Mouse (Mus musculus) spleen, postnatal 14 days (tissue): ENCODE results near the gene Dpp7.

Experiments used
- DNase-seq, 2 experiments: peaks; one replicate each; pipeline ENCODE4 v3.0.0; 2021 to 2022; ENCODE audit warnings: low spot score in 2 of 2

Gene Dpp7

DNA sequence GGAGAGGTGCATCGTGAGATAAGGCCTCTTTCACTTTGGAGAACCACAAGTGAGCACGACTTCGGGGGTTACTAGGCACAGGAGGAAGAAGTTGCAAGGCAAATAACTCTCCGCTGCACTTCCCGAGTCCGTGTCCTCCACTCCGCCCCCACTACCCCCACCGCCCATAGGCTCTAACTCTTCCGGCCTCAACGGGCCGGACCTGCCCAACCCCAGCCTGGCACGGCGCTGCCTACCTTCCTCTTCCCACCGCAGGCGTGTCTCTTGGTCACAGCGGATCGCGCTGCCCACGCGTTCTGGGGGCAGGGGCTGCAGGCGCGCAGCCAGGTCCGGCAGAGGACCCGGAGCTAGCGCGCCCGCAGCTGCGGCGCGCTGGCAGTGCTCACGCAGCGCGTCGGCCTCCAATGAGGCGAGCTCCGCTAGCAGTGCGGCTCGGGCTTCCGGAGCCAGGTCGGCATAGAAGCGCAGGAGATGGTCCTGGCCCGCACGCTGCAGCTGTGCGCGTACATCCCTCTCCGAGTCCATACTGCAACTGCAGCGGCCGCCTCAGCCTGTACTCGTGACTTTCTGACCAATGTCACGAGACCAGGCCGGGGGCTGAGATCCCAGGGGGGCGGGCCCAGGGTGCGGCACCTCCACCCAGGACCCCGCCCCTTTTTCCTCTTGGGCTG, 9.1 kb upstream of the Dpp7 start, which contains the start of gene Uap1l1:
Gene Uap1l1, minus strand, starts transcription at position 592 of the 671 bp plus-strand sequence.
- peak; percentile 33 to 46 for DNase-seq

DNA sequence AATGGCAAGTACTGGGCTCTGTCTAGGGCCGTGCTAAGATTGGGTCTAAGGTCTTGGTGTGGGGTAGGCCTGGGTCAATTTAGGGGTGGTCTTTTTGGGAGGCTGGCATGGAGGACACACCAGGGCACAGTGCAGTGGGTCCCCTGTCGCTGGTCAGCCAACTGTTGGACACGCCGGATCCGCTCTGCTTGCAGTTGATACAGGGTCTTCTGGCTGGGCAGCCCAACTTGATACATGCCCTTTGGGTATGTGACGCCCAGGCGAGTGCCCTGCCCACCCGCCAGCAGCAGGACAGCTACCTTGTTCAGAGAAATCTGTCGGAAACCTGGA, 8.6 kb upstream of the Dpp7 start:
- no peak for DNase-seq

DNA sequence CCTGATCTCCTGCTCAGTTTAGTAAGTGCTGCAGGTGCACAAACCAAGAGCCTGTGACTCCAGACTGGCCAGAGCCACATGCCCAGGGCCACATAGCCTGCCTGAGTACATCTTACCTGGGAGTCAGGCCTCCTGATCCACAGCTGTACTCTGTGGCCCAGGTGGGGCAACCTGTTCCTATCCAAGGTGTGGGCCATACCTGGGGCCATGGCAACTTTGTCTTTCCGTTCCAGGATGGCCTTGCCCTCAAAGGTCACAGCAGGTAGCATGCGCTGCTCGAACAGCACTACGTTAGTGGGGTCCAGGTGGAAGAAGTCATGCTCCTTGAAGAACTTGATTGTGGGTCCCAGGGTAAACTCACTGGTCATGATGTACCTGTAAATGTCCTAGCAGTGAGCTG, 8.2 kb upstream of the Dpp7 start:
- DNase-seq: no peak

DNA sequence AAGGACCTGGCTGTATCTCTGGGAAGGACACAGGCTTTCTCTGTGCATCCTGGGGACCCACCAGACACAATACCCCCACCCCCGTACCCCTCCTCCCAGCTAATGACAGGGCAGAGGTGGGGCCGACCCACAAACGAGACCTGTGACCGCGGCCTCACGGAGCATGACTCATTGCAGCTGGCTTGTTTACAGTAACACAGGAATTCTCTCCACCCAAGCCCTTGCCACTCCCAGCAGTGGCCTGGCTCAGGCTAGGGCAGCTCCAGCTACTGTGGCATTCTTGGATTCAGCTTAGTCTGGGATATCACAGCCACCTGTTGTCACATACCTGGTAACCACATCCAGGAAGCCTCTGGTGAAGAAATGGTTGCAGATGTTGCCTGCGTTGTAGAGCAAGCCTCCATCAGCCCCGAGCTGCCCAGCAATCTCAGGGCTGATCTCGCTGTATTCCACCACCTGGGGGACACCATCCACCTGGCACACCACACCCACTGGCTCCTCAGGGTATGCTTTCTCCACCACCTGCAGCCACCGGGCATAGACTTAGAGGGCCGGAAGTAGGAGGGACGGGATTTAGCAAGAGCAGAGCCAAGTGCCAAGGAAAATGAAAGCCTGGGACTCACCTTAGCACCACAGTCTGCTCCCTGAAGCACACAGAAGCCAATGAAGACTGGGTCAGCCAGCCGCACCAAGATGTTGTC, 7.5 kb upstream of the Dpp7 start:
- no peak for DNase-seq

DNA sequence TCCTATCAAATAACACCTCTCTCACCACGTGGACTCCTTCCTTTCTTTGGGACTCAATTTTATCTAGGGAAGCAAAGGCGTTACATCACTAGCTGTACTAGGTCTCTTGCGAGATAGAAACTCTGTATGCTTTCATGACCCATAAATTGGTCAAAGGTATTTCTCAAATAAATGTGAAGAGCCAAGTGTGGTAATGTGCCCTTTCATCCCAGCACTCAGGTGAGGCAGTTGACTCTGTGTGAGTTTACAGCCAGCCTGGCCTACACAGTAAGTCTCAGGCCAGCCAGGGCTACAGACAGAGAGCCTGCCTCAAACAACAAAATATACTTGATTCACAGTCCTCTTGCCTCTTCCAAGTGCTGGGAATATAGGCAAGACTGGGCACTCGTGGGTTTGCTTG, 3.7 kb upstream of the Dpp7 start:
- no peak for DNase-seq

DNA sequence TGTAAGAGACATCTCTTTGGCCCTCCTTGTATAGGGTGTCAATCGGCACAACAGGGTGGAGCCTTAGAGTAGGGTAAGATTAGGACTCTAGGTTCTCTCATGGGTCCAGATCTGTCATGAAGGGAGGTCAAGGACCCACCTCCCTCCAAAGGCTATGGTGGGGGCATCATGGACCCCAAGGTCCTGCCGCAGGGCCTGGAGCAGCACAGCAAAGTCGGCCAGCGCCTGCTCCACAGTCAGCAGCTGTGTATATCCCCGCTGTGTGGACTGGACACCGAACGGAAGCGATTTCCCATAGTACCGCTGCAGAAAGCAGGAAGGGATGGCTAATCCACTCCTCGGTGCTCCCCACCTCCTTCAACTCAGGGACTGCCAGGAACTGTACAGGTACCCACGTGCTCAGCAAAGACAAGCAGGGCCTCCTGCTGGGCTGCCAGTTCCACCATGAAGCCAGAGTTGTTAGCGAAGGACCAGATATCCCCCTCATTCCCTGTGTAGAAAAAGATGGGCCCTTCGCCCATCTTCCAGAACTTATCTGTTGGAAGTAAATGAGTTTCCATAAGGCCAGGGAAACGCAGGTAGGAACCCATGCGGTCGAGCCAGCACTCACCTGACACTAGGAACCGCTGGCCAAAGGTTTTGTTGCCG, 616 bp downstream of the Dpp7 start:
- DNase-seq: no peak

DNA sequence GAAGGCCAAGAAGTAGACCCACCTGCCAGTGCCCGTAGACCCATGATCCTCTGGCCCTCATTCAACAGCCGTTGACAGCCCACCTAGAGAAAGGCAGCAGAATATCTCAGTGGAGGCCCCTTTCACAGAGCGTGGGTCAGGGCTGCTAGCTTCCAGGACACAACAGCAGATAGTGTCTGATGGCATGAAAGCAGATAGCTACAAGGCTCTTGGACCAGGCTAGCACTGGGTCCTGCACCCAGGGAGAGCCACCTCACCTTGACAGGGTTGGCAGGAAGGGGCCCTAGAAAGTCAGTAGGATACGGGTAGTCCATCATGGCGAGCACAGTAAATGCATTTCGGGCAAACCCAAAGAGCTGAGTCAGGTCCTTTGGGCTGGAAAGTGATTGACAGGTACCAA, 1.9 kb downstream of the Dpp7 start:
- no peak for DNase-seq

DNA sequence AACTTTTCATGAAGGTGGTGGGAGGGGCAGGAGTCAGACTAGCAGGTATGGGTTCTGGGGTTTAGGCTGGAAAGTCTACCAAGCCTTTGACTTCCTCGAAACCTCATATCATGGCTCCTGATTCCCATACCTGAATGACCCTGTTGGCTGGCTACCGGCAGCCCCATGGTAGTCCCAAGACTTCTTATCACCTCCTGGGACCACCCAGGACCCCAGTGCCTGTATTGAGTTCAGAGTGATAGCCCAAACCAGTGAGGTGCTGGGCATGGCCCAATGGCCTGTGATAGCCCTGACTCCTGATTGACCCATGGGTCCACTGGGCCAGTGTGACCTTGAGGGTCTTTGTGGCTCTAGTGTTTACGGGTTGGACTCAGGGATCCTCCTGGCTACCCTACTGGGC, 5.5 kb downstream of the Dpp7 start:
- no peak for DNase-seq

DNA sequence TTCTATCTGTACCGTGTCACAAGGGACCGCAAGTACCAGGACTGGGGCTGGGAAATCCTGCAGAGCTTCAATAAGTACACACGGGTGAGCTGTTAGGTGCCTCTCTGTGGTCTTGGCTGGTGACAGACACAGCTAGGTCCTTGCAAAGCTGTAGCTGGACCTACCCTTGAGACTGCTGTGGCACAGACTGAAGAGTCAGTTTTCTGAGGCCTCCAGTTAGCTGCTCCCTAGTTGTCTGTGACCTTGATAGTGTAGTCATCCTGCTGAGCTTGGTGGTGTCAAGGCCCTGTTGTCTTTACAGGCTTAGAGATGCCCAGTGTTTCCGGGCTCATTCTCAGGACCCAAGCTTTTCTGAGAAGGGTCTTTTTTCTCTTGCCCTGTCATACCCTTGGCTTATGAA, 6.7 kb downstream of the Dpp7 start:
- DNase-seq: no peak

DNA sequence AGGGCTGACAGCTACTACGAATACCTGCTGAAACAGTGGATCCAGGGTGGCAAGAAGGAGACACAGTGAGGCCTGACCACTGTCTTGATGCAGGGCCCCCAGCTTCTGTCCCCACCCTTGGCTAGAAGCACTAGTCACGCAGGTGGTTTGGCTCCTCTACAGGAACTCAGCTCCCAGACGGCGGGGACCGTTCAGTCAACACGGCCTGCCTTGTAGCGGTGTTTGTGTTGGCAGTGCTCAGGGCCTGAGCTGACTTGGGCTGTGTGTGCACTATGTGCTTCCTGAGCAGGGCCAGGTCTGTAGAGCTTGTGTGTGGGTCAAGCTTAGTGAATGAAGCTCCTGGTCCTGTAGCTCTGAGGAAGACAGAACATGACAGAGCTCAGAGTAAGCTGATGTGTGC, 8.0 kb downstream of the Dpp7 start:
- DNase-seq: no peak

DNA sequence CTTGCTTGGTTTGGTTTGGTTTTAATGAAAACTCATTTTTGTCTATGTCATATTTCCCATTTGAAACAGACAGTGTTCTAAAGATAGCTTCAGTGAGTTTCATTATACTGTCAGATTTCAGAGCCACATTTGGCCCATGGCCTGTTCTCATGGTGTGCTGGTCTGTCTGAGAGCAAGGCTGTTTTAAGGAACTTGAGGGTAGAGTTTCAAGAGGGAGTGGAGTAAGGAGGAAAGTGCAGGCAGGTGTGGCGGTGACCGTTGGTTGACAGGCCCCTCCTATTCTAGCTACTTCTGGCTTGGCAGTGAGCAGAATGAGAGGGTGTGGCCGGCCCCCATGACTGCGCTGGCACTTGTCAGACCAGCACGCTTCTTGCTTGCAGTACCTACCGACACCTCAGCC, 17.9 kb downstream of the Dpp7 start:
- no peak for DNase-seq

DNA sequence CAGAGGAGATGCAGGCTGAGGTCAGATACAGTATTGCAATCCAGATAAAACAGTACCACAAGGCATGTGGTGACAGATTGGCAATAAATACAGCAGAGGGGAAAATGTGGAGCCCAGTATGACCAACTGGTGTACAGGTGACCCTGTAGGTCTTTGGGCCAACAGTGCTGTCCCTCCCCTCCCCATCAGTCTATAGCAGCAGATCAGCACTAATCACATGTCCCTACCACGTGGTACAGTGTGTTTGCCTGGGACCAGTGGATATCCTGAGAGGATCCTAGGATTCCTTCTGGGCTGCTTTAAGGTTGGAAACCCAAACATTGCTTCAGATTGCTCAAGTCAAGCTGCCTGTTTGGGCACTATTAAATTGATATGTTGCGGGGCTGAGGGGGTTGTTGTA, 22.6 kb downstream of the Dpp7 start:
- DNase-seq: no peak

DNA sequence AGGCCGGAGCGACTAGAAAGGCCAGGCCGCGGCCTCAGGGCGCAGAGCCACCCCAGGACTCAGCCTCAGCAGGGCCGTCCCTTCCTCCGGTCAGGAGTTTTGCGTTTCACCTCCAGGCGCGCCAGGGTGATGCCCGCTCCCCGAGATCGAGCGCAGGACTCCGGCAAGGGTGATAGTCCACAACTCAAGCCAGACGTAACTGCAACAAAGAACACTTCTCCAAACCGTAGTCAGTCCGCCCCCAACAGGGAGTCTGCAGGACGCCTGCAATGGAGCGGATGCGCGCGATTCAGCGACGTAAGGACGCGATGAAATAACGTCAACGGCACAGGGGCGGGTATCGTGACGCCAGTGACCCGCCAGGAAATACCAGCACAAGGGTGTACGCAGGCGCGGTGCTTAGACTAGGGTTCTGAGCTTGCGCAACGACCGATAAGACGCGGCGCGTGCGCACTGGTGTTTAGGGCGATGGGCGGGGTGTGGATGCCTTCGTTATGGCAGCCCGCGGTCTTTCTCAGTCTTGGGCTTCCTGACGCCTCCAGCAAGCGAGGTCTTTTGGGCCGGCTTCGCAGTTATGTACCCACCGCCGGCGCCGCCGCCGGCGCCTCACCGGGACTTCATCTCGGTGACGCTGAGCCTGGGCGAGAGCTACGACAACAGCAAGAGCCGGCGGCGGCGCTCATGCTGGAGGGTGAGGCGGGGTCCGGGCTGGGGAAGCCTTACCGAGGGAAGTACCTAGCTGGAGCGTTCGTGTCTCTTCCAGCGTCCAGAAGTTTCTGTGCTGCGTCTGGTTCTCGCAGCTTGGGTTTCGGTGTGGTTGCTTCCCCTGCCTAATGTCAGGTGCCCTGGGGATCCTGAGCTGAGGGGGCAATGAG, 23.6 kb downstream of the Dpp7 start, which contains the start of gene Man1b1:
Gene Man1b1, plus strand, starts transcription at position 53 of the 875 bp plus-strand sequence.
- peak; percentile 99 for DNase-seq

DNA sequence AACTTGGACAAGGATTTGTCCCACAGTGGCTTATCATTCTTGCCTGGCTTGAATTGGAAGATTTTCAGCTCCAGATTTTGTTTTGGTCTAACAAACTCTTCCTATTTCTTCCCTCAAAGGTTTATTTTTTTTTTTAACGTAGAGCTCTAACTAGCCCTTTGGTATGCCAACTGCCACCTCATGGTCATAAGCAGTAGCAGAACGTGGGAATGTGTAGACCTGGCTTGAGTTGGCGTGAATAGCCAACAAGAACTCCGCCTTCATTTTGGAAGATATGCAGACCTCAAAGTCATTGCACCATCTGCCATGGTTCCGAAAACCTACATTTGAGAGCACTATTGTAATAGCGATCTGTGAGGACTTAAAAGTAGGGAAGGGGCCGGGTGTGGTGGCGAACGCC, 24.7 kb downstream of the Dpp7 start:
- DNase-seq: no peak

DNA sequence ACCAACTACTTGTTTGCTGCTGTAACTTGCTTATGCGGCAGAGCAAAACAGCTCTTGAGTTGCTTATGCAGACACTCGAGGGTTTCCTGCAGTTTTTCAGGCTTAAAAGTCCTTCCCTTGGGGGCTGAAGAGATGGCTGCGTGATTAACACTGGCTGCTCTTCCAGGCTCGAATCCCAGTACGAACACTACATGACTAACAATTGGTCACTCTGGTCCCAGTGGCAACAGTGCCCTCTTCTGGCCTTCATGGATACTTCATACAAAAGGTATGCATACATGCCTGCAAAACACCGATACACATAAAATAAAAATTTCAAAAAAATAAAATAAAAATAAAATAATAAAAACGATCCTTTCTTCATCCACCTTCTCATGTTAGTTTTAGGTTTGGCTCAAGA, 27.7 kb downstream of the Dpp7 start:
- no peak for DNase-seq

DNA sequence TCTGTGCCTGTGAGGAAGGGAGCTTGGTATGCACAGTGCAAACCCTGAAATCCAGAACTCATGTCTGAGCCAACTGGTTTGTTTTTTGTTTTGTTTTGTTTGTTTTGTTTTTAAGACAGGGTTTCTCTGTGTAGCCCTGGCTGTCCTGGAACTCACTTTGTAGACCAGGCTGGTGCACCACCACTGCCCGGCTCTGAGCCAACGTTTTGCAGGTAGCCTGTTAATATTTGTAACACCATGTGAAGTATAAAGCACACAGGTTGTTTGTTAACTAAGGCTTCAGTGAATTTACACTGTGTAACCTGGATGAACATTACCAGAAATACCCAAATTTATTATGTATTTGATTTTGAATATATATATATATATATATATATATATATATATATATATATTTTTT, 30.1 kb downstream of the Dpp7 start:
- DNase-seq: no peak

DNA sequence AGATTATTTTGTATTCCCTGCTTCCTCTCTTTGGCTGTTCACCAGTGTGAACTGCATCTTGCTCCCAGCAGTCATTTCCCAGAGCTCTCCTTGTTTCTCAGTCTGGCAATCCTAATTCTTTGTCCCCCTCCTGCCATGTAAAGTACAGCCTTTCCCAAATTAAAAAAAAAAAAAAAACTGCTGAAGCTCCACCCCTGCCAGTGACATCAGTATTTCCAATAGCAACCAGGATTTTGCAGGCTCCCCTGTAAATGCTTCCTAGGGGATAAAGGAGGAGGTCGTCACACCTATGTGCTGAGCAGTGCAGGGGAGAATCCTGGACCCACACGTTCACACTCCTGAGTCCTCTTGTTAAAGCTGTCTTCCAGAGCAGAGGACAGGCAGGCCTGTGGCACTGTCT, 36.1 kb downstream of the Dpp7 start:
- DNase-seq: no peak

DNA sequence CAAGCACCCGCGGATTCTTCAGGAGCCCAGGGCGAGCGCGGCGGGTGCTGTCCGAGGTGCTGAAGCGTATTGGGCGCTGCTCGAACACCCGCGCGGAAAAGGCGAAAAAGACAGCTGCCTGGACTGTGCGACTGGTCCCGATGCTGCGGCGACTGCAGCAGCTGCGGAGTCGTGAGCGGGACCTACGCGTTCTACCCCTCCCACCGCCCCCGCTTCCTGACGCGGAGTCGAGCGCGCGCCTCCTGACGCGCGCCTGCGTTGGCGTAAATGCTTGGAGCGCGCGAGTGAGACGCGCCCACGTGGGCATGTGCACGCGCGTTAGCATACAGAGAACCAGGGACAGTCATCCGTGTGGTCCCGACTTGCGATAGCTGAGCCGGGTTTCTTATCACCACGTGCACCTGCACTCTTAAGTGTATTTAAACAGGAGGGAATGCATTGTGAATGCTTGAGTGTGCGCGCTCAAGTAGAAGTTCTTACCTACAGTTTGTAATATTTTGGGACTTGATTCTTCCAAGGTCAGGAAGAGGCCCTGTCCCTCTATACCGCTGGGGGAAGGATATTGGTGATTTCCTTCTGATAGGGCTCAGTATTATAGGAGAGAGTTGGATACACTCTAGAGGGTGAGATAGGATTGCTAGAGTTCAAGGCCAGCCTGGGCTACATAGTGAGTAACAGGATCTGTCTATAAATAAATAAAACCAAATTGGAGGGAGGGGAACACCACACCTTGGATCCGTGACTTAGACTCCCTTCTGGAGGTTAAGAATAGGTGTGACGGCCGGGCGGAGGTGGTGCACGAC, 37.0 kb downstream of the Dpp7 start, which contains the start of gene Grin1:
Gene Grin1, minus strand, starts transcription at position 217 of the 803 bp plus-strand sequence.
- DNase-seq: peak in 1 of 2 experiments; percentile 56

DNA sequence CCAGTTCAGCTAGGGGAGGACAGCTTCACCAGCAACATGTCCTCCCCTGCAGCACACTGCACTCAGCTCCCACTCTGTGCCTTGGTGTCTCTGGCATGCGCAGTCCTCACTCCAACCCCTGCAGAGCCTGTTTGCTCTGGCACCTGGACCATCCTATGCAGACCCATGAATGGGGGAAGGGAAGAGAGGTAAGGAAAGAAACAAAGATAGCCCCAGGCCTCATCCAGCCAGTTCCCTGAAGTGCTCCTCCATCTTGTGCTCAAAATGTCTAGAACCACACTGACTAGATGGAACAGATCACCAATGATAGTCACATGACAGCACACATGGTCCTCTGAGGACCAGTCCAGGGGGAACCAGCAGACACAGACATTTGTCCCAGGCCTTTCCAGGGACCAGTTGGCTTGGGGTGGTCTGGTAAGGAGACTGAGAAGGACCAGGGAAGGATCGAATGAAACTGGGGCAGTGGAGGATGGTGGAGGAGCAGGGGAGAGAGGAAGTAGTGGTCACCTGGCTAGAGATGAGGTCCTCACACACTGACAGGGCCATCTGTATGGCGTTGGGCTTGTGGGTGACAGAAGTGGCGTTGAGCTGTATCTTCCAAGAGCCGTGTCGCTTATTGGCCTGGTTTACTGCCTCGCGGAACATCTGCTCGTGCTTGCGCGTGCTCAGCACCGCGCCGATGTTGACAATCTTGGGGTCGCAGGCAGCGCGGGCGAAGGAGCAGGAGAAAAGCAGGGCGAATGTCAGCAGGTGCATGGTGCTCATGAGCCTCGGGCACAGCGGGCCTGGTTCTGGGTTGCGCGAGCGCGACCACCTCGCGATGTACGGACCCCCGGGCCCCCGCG, 37.8 kb downstream of the Dpp7 start:
- no peak for DNase-seq

DNA sequence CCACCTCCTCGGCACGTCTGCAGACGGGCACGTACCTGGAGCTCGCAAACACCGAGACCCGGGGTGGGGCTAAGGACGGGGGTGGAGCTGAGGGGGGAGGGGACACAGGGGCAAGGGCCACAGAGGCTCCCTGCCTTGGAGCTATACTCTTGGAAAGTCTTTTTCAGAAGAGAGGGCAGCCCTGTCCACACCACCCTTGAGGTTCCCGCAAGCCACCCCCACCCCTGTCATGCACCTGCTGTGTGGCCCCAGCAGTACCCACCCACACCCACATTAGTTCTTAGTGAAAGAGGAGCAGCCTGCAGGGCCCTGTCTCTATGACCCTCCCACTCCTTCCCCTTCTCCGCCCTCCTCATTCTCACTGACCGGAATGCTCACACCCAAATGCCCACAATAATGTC, 44.7 kb downstream of the Dpp7 start:
- no peak for DNase-seq
